Mouse (Mus musculus) heart, postnatal 0 days (tissue): Measurements from ENCODE around the gene Nuak2. TPM values are rescaled to one million over a fixed set of nuclear protein-coding genes. Genes with fewer than 3 reads are reported as not detected.
A peak's percentile ranks its signal among the peaks of the same experiment; 100 is the strongest.

Experiments
- ATAC-seq: fragments of 200-750 bp; cut with Nextera tagmentation; 2 replicates; pipeline ENCODE4 v1.8.0; 2017; ENCODE audit warnings: low read depth, moderate number of reproducible peaks, moderate library complexity; ENCODE audit not compliant: insufficient read depth
- DNase-seq: peaks from one replicate; pipeline ENCODE4 v3.0.0-alpha.2; 2016; ENCODE audit warnings: low spot score
- H3K27ac ChIP-seq: fragments of 300-500 bp; sonication (generic); 2 replicates; pipeline ENCODE4 v1.5.1; 2014; ENCODE audit warnings: low read depth, mild to moderate bottlenecking
- H3K27me3 ChIP-seq: fragments of 300-500 bp; sonication (generic); 2 replicates; pipeline ENCODE4 v1.6.1; 2014; ENCODE audit warnings: low read length, mixed read lengths; ENCODE audit not compliant: control insufficient read depth, insufficient read depth
- H3K36me3 ChIP-seq: fragments of 300-500 bp; sonication (generic); replicated peaks from 2 replicates; pipeline ENCODE4 v1.6.1; 2014; ENCODE audit warnings: low read length, mixed read lengths; ENCODE audit not compliant: control insufficient read depth, insufficient read depth
- H3K4me1 ChIP-seq: fragments of 300-500 bp; sonication (generic); 2 replicates; pipeline ENCODE4 v1.6.1; 2014; ENCODE audit warnings: antibody characterized with exemption; ENCODE audit not compliant: control insufficient read depth, insufficient read depth
- H3K4me2 ChIP-seq: fragments of 300-500 bp; sonication (generic); 2 replicates; pipeline ENCODE4 v1.6.1; 2014; ENCODE audit warnings: low read depth, mild to moderate bottlenecking, low read length, moderate library complexity
- H3K4me3 ChIP-seq: fragments of 300-500 bp; sonication (generic); 2 replicates; pipeline ENCODE4 v1.5.1; 2014; ENCODE audit warnings: low read depth, low read length
- H3K9ac ChIP-seq: fragments of 300-500 bp; sonication (generic); replicated peaks from 2 replicates; pipeline ENCODE4 v1.6.1; 2014; ENCODE audit warnings: low read depth, low read length, mixed read lengths
- H3K9me3 ChIP-seq: fragments of 300-500 bp; sonication (generic); replicated peaks from 2 replicates; pipeline ENCODE4 v1.6.1; 2016; ENCODE audit warnings: low read length; ENCODE audit not compliant: control insufficient read depth
- CTCF ChIP-seq: IDR thresholded peaks from 2 replicates; pipeline ENCODE4 v1.5.1; 2016; ENCODE audit warnings: antibody characterized with exemption, control low read depth, low read depth
- EP300 ChIP-seq: IDR thresholded peaks from 2 replicates; pipeline ENCODE4 v1.6.1; 2016; ENCODE audit warnings: antibody characterized with exemption, low read depth
- whole genome bisulfite sequencing: fragments of 180-500 bp; shearing (Covaris S2); extraction: QIAGEN DNeasy Blood & Tissue Kit; methylation state at CpG from one replicate; pipeline ENCODE4 v1.1.7; 2014; 5-methylcytosine and 5-hydroxymethylcytosine counted together
- polyA plus RNA-seq: library from polyadenylated mRNA; unstranded; fragments of >200 nt; fragmentation: Nextera tagmentation; extraction: Ambion mirVana; gene quantifications from 2 replicates; pipeline ENCODE4 v1.2.1, GENCODE M21; 2015
- total RNA-seq: library from RNA; depleted of rRNA; stranded (reverse); fragments of >200 nt; gene quantifications from 2 replicates; pipeline ENCODE4 v1.2.3, GENCODE M21; 2014; ENCODE audit warnings: low replicate concordance

Nuak2 gene
- total and polyA plus RNA-seq, 2 experiments from 2014 or later: 0.76 to 2.2 TPM

DNA sequence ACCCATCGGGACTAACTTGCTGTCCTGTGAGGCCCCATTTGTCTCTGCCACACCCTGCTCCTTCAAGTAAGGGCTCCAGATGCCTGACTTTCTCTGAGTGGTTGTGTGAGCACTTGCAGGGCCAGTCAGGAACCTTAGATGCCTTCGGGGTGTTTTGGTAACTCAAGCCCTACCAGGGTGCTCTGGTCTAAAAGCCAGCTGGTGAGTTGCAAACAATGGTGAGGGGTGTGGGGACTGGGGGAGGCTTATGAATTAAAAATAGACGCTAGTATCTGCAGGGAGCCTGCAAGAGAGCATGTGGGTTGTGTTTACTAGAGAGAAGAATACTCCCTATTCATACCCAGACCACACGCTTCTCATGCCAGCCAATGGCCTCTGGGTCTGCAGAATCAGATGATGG lies 59.3 kb downstream of the Nuak2 start:
- peaks cover 44% of the 10 kb centered on the region for H3K4me1 ChIP-seq
- H3K36me3 ChIP-seq: peaks cover 15% of the 10 kb centered on the region
- no peak overlapping the region for H3K4me3 ChIP-seq
- H3K4me2 ChIP-seq: no peak overlapping the region
- H3K27me3 ChIP-seq: no peaks in the 10 kb centered on the region
- TF ChIP-seq CTCF: no peak
- no peak for TF ChIP-seq EP300
- WGBS: 19% methylated on average over 4 of the region's 4 CpGs
- no peaks in the 10 kb centered on the region for H3K9me3 ChIP-seq
- peak overlapping the region; percentile 49 for H3K27ac ChIP-seq
- ATAC-seq: no peak; the same call in 1 of the 2 replicates
- no peak overlapping the region for H3K9ac ChIP-seq
- peak; percentile 25 for DNase-seq

DNA sequence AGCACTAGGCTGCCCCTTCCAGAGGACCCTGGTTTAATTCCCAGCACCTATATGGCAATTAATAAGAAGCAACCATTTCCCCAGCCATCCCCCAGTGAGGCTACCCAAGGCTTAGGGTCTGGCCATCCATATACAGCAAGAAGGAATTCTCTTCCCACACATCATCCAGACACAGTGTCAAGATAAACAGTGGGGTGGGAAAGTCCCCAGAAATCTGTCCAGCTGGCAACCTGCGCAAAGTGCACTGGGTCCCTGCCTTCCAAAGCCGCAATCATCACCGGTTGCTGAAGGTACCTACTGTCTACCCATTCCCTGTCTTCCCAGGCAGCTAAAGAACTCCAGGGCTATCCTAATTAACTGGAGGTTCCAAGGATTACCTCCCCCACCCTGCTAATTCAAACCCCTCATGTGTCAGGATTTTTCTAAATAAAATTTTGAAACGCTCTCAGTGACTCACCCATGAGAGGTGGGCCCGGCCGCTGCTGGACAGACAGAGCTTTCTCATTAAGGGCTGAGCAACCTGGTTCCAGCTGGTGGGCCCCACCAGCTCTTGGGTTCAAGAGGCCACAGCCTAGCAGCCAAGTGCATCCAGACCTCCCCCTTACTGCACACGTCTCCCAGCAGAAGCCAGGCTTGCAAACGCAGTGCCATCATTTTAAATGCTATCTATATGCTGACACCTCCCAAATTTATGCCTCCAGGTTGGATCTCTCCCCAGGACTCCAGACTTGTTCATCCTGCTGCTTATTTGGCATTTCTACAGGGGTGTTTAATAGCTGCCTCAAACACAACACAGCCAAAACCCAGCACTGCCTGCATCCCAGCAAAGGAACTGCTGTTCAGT lies 60.5 kb downstream of the Nuak2 start:
- Histone ChIP-seq H3K9ac (no peak overlapping the region), H3K4me1 (peaks cover 44% of the 10 kb centered on the region)

DNA sequence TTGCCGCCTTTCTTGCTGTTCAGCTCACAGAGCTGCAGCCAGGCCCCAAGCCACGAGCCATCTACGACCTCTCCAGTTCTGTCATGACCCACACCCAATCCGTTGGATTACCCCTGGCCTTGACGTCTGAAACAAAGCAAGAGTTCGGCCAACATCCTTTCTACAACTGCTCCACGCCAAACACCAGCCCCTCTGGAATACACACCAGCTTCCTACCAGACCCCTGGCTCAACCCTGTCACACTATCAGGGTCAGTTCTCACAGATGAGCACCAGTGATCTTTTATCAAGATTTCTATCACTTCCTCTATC lies 61.1 kb downstream of the Nuak2 start:
- DNase-seq: peak; percentile 9
- Histone ChIP-seq H3K27ac (0 out of 2 replicates have a peak overlapping the region, but pooled peaks have one; percentile 22), H3K36me3 (peaks cover 19% of the 10 kb centered on the region), H3K9ac (no peak overlapping the region), H3K27me3 (no peaks in the 10 kb centered on the region), H3K4me1 (peaks cover 41% of the 10 kb centered on the region), H3K4me3 (no peak overlapping the region), H3K4me2 (no peak overlapping the region), H3K9me3 (no peaks in the 10 kb centered on the region)
- TF ChIP-seq CTCF (no peak), EP300 (no peak)
- WGBS: 46% methylated on average over 7 of the region's 7 CpGs
- ATAC-seq: no peak

More for the DNA sequence above, 60.5 kb downstream of the Nuak2 start:
- no peak for TF ChIP-seq CTCF
- TF ChIP-seq EP300: no peak
- Histone ChIP-seq H3K9me3 (no peaks in the 10 kb centered on the region), H3K4me3 (no peak overlapping the region), H3K27me3 (no peaks in the 10 kb centered on the region), H3K27ac (0 out of 2 replicates have a peak overlapping the region, but pooled peaks have one; percentile 22), H3K36me3 (peaks cover 19% of the 10 kb centered on the region), H3K4me2 (no peak overlapping the region)
- WGBS: 68% methylated on average over 8 of the region's 8 CpGs
- no peak for ATAC-seq
- no peak for DNase-seq

DNA sequence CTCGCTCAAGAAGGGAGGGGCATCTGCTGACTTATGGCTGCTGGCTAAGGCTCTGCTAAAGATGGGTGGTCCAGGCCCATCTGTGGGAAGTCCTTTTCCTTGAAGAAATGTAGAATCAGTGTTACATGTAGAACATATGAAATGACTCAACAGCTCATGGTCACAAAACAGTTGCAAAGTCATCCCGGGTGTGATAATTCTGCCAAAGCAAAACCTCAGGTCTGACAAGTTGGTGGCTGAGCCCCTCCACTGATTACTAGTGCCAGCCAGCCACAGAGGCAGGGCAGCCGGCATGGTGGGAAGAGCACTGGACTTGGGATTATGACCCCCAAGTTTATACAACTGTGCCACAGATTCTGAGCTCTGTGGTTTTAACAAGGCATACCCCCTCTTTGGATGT lies 61.9 kb downstream of the Nuak2 start:
- ATAC-seq (no peak), DNase-seq (no peak)
- Histone ChIP-seq H3K4me3 (no peak overlapping the region), H3K36me3 (peaks cover 19% of the 10 kb centered on the region), H3K9ac (no peak overlapping the region), H3K4me1 (peaks cover 35% of the 10 kb centered on the region), H3K27me3 (no peaks in the 10 kb centered on the region), H3K9me3 (no peaks in the 10 kb centered on the region), H3K27ac (no peak overlapping the region), H3K4me2 (no peak overlapping the region)
- no peak for TF ChIP-seq CTCF
- no peak for TF ChIP-seq EP300
- WGBS: 83% methylated on average over 3 of the region's 3 CpGs

DNA sequence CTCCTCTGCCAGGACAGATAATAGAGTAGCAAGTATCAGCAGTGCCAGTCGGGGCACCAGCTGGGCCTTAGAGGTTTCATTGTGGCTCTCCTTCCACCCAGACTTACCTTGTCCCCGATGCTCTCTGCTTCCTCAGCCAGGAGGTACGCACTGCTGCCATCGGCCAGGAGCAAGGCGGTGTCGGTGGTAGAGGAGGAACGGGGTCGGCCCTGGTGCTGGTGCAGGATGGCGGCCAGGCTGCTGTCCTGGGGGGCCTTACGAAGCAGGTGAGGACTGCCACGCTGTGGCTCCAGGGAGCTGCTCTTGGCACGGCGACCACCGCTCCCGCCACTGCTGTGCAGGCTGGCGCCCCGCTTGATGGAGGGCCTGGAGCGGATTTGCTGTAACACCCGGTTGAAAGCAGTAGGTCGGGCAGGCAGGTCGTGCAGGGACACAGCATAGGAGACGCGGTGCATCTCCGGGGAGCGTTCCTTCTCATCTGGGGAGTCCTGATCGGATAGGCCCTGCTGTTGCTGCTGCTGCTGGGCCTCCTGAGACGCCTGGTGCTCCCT lies 64.7 kb downstream of the Nuak2 start:
- DNase-seq: no peak
- WGBS: 81% methylated on average over 27 of the region's 27 CpGs

More for the DNA sequence above, 64.7 kb downstream of the Nuak2 start:
- Histone ChIP-seq H3K4me1 (peaks cover 23% of the 10 kb centered on the region), H3K4me2 (no peak overlapping the region), H3K27me3 (no peaks in the 10 kb centered on the region), H3K9me3 (no peaks in the 10 kb centered on the region), H3K4me3 (no peak overlapping the region), H3K36me3 (peaks cover 25% of the 10 kb centered on the region), H3K27ac (no peak overlapping the region), H3K9ac (no peak overlapping the region)
- no peak for ATAC-seq
- no peak for TF ChIP-seq EP300
- no peak for TF ChIP-seq CTCF
